Mouse (Mus musculus): ENCODE data around the gene Kif1bp. TPM values are rescaled to one million over a fixed set of nuclear protein-coding genes. Genes with fewer than 3 reads are reported as not detected.
"Not testable (repeated sequence)": the region's sequence is repeated elsewhere in the genome, so short reads cannot be mapped to it uniquely, and the experiment has no call there.

The Kif1bp gene
- total RNA-seq, 2 experiments from 2014 or later, result 35.0 to 36.9 TPM

- no peak for DNase-seq
Measured at GRCm38 (mm10) chr10:62509032-62509656, 69.1 kb downstream of the Kif1bp start.

- DNase-seq, result peak; percentile 37
Measured at GRCm38 (mm10) chr10:62508459-62508858, 69.8 kb downstream of the Kif1bp start.

DNA sequence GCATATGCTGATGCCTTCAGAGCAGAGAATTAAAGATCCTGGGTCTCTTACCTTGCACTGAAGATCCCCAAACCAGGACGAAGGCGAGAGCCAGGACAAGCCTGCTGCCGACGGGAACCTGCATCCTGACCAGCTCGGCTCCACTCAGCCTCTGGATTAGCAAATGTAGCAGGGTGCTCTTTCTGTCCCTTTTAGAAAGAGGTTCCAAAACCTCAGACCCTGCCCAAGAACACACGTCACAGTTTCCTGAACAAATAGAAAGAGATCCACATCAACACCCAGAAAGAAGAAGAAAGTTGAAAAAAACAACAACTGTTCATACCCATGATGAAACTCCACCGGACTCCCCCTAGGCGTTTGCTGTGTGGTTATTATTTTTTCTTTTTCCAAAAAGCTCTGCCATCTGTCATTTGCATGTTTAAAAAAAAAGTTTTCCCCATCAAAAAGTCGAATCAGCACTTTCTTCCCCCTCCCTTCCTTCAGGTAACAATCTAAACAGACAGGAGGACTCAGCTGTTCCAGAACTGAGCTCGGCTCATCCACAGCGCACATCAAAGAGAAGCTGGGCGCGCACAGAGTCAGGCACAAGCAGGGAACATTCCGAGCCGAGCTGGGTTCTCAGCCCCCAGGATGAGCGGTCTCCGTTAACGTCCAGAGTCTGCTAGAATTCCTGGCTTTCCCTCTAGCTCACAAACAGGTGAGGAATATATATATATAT is 70.5 kb downstream of the Kif1bp start:
- DNase-seq, result peak; percentile 53

- no peak for DNase-seq
Measured at GRCm38 (mm10) chr10:62507071-62507470, 71.2 kb downstream of the Kif1bp start.

GRCm38 (mm10) chr10:62506019-62506556 is 72.2 kb downstream of the Kif1bp start:
- DNase-seq, result no peak

DNA sequence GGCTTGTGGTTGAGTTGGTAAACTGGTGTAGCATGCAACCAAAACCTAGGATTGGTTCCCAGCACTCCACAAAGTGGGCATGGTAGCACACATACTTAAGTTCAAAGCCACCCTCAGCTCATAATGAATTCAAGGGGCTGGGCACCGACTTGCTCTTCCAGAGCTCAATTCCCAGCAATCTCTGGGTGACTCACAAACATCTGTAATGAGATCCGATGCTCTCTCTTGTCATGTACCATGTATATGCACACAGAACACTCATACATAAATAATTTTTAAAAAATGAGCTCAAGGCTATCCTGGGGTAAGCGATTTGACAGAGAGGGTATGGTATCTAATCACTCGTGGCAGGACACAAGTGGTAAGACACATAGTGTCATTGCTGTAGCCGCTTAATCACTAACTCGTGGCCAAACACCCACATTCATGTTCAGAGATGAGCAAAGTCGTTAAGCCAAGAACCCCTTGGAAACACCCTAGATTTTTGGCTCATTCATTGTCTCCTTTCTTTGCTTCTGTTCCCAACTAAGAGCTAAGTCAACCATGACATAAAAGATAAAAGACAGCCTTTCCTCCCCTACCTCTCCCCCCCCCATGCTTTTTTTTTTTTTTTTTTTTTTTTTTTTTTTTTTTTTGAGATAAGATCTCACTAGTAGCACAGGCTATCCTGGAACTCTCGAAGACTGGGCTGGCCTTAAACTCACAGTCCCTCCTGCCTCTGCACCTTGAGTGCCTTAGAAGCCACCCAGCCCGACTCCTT is 72.9 kb downstream of the Kif1bp start:
- DNase-seq, result no peak

DNA sequence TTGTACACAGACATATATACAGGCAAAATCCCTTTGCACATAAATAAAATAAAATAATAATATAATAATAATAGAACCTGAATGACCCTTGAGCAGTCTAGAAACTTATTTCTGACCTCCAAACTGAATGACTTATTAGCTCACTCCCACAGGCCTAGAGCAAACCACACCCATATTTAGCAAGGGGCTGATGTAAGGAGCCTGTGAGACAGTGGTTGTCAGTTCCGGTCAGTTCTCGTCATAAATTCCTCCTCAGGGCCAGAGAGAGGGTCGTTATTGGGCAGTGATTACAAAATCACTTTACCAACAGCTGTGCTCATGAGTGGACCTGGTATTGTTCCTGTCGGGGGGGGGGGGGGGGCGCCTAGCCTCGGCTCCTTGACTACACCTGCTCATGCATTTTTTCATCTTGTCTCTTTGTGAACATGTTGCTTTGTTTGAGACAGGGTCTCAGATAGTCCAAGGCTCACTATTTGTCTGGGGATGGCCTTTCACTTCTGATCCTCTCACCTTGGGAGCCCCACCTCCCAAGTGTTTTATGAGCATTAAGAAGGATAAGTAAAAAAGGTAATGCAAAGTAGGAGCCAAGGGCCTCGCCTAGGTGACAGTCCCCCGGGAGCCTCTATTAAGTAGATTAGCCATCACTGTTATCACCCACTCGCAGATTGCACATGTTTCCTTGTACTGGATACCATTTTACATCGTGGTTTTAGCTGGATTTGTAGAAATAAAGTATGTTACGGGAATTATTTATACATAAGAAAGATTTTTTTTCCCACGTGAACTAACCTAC is 74.2 kb downstream of the Kif1bp start:
- DNase-seq, result no peak

- DNase-seq, result no peak
Measured at GRCm38 (mm10) chr10:62503353-62503752, 74.9 kb downstream of the Kif1bp start.

DNA sequence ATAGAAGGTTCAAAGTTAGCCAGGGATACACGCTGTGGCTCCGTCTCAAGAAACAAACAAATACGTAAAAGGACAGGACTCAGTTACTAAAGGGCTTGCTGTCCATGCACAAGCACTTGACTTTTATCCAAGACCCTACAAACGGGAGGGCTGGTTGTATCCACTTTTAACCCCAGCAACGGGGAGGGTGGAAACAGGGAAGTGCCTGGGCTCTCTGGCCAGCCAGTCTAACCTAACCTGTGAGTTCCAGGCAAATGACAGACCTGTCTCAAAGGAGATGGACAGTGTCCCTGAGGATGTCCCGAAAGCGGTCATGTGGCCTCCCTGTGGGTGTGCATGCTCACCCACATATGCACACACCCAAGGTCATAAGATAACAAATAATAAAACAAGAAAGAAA is 76.3 kb downstream of the Kif1bp start:
- no peak for DNase-seq

- DNase-seq, result no peak
Measured at GRCm38 (mm10) chr10:62500916-62501615, 77.2 kb downstream of the Kif1bp start.

DNA sequence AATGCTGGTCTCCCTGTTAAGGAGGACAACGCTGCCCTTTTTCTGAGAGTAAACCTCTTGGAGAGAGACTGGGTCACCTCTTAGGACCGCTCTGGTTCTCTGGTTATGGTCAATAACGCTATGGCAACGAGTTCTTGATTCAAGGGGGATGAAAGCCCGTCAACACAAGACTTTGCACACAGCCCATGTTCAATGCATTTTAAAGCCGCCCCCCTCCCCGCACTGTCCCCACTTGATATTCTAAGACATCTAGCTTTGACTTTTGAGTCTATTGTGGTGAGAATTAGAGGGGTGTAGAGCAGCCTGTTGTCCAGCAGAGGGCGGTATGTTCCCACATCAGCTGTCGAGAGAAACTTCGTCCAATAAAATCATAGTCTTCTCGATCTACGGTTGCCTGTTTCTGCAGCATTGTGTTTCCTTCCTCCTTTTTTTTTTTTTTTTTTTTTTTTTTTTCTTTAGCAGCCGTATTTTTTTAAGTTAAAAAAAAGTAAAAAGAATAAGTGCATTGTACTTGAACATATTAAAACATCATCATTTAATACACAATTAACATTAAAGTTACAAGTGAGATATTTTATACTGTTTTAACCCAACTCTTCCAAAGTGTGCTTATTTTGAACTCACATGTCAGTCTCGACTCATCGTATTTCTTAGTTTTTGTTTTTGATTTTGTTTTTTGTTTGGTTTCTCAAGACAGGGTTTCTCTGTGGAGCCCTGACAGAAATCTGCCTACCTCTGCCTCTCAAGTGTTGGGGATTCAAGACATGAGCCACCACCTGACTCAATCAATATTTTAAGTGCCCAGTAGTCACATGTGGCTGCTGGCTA is 78.0 kb downstream of the Kif1bp start:
- DNase-seq, result peak; percentile 72

DNA sequence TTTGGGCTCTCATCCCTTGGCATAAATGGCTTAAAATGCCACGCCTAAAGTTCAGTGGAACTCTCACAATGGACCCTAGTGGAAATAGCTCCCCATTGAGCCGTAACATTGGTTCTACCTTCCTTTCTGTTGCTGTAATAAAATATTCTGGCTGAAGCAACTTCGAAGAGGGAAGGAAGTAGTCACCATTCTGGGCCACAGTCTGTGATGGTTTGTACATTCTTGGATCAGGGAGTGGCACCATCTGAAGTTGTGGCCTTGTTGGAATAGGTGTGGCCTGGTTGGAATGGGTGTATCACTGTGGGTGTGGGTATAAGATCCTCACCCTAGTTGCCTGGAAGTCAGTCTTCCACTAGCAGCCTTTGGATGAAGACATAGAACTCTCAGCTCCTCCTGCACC is 86.6 kb downstream of the Kif1bp start:
- DNase-seq, result not testable (repeated sequence)

Other genes with a start within 250 kb of the Kif1bp start
- gene Hk1, start 198.5 kb downstream of the Kif1bp start, total RNA-seq (2021), result 10 to 100 TPM; 27.3 to 38.4 TPM
- gene Hkdc1, start 156.0 kb downstream of the Kif1bp start, total RNA-seq (2021), result under 1 TPM in 1 of 2 experiments, not detected in 1; 0.30 TPM
- gene 4930507D05Rik, start 129.0 kb downstream of the Kif1bp start, total RNA-seq (2021), result under 1 TPM; 0.42 TPM
- gene Supv3l1, start 128.7 kb downstream of the Kif1bp start, total RNA-seq (2021), result 10 to 100 TPM; 34.5 to 41.8 TPM
- gene Vps26a, start 91.7 kb downstream of the Kif1bp start, total RNA-seq (2021), result 10 to 100 TPM; 42.9 to 48.3 TPM
- 10 to 100 TPM; 41.3 to 44.6 TPM for gene Srgn, start 51.0 kb downstream of the Kif1bp start, total RNA-seq (2021)
- 10 to 100 TPM; 52.2 to 54.8 TPM for gene Ddx21, start 23.8 kb upstream of the Kif1bp start, total RNA-seq (2021)
- gene Ddx50, start 72.8 kb upstream of the Kif1bp start, total RNA-seq (2021), result 100 to 1,000 TPM; 115 to 120 TPM
- gene Stox1, start 147.7 kb upstream of the Kif1bp start, total RNA-seq (2021), result 1 to 10 TPM; 1.1 to 1.8 TPM
- 10 to 100 TPM; 67.4 to 75.2 TPM for gene Ccar1, start 213.8 kb upstream of the Kif1bp start, total RNA-seq (2021)